Mouse (Mus musculus): ENCODE data around the gene Dync1i2.

The Dync1i2 gene

GRCm38 (mm10) chr2:71270085-71270484 is 58.6 kb downstream of the Dync1i2 start:
- DNase-seq (ENCODE audit: low spot score in 2 of 2): no peak

- peak; percentile 30 to 44 for DNase-seq (ENCODE audit: low spot score in 2 of 2)
Measured at GRCm38 (mm10) chr2:71273955-71274679, 62.6 kb downstream of the Dync1i2 start.

- DNase-seq (ENCODE audit: low spot score in 2 of 2): no peak
Measured at GRCm38 (mm10) chr2:71275734-71276133, 64.2 kb downstream of the Dync1i2 start.

GRCm38 (mm10) chr2:71278791-71279775 is 67.6 kb downstream of the Dync1i2 start:
- DNase-seq (ENCODE audit: low spot score in 2 of 2): peak; percentile 57 to 62

- DNase-seq (ENCODE audit: low spot score in 2 of 2): no peak
Measured at GRCm38 (mm10) chr2:71281981-71282380, 70.5 kb downstream of the Dync1i2 start.

- no peak for DNase-seq (ENCODE audit: low spot score in 2 of 2)
Measured at GRCm38 (mm10) chr2:71290107-71290775, 78.7 kb downstream of the Dync1i2 start.

- DNase-seq (ENCODE audit: low spot score in 2 of 2): no peak
Measured at GRCm38 (mm10) chr2:71291566-71291965, 80.1 kb downstream of the Dync1i2 start.

GRCm38 (mm10) chr2:71293983-71294382 is 82.5 kb downstream of the Dync1i2 start:
- no peak for DNase-seq (ENCODE audit: low spot score in 2 of 2)

GRCm38 (mm10) chr2:71294489-71294888 is 83.0 kb downstream of the Dync1i2 start:
- no peak for DNase-seq (ENCODE audit: low spot score in 2 of 2)

GRCm38 (mm10) chr2:71295844-71296243 is 84.3 kb downstream of the Dync1i2 start:
- no peak for DNase-seq (ENCODE audit: low spot score in 2 of 2)

GRCm38 (mm10) chr2:71297501-71297900 is 86.0 kb downstream of the Dync1i2 start:
- DNase-seq (ENCODE audit: low spot score in 2 of 2): peak in 1 of 2 experiments; percentile 43

- DNase-seq (ENCODE audit: low spot score in 2 of 2): no peak
Measured at GRCm38 (mm10) chr2:71298729-71299128, 87.2 kb downstream of the Dync1i2 start.

- no peak for DNase-seq (ENCODE audit: low spot score in 2 of 2)
Measured at GRCm38 (mm10) chr2:71302156-71302663, 90.7 kb downstream of the Dync1i2 start.

GRCm38 (mm10) chr2:71303221-71303620 is 91.7 kb downstream of the Dync1i2 start:
- no peak for DNase-seq (ENCODE audit: low spot score in 2 of 2)

- no peak for DNase-seq (ENCODE audit: low spot score in 2 of 2)
Measured at GRCm38 (mm10) chr2:71304821-71305220, 93.3 kb downstream of the Dync1i2 start.

- no peak for DNase-seq (ENCODE audit: low spot score in 2 of 2)
Measured at GRCm38 (mm10) chr2:71306357-71306756, 94.9 kb downstream of the Dync1i2 start.

GRCm38 (mm10) chr2:71309726-71310125 is 98.2 kb downstream of the Dync1i2 start:
- no peak for DNase-seq (ENCODE audit: low spot score in 2 of 2)

GRCm38 (mm10) chr2:71312067-71312466 is 100.6 kb downstream of the Dync1i2 start:
- DNase-seq (ENCODE audit: low spot score in 2 of 2): no peak
